Comparison of ENCODE assay signal across 10 mouse cellular contexts in genomic region chr12:79759180-79759902, GRCm38 (mm10).
A peak's percentile ranks its signal among the peaks of the same experiment; 100 is the strongest.
DNase-seq lines count a peak whose midpoint lies in the region; ATAC-seq and TF ChIP-seq lines count a peak whose summit lies in the region.
"Had no signal": no experiment of that assay in that cellular context is flagged by ENCODE, and none has a peak within 500 bp of the region (broad histone marks: within the 10 kb centered on the region; RNA-seq: fewer than 3 reads in every experiment).

No protein-coding gene starts in this region.

- intact Hi-C loops in left cerebral cortex, postnatal 25 days (cut with DNase I): no loop called here

- whole genome bisulfite sequencing in hindbrain, postnatal 0 days: 76% methylated on average over 8 of the region's 8 CpGs
- 70% methylated on average over 8 of the region's 8 CpGs for WGBS in hindbrain, embryonic 12.5 days
- WGBS in liver, embryonic 14.5 days (ENCODE audit: insufficient replicate concordance): 58% methylated on average over 8 of the region's 8 CpGs

- no peak overlapping the region for H3K4me2 ChIP-seq in hindbrain, postnatal 0 days (ENCODE audit: low read depth, low read length)
- no peak overlapping the region for H3K4me2 ChIP-seq in hindbrain, embryonic 12.5 days (replicated peaks)
- no peak overlapping the region for H3K4me2 ChIP-seq in liver, embryonic 14.5 days (ENCODE audit: low read depth)

- no peaks in the 10 kb centered on the region for H3K27me3 ChIP-seq in hindbrain, postnatal 0 days (ENCODE audit: insufficient read depth, low read length)
- H3K27me3 ChIP-seq in hindbrain, embryonic 12.5 days: no peaks in the 10 kb centered on the region
- no peaks in the 10 kb centered on the region for H3K27me3 ChIP-seq in ES-Bruce4 (ENCODE audit: control insufficient read depth, insufficient read depth, low read length, poor library complexity, severe bottlenecking)
- no peaks in the 10 kb centered on the region for H3K27me3 ChIP-seq in liver, embryonic 14.5 days (ENCODE audit: control insufficient read depth, insufficient read depth, low read length)

- no peaks in the 10 kb centered on the region for H3K4me1 ChIP-seq in hindbrain, postnatal 0 days (ENCODE audit: insufficient read depth, low read length)
- H3K4me1 ChIP-seq in hindbrain, embryonic 12.5 days: peaks cover 13% of the 10 kb centered on the region; the same call in 1 of the 2 replicates
- H3K4me1 ChIP-seq in ES-Bruce4 (ENCODE audit: control insufficient read depth, insufficient read depth, low read length): no peaks in the 10 kb centered on the region
- peaks cover 44% of the 10 kb centered on the region for H3K4me1 ChIP-seq in bone marrow macrophage, adult 2 months (ENCODE audit: control insufficient read depth, insufficient read depth, low read length)
- H3K4me1 ChIP-seq in liver, embryonic 14.5 days (replicated peaks; ENCODE audit: control insufficient read depth in 2 of 2, insufficient read depth in 2 of 2, low read length in 1 of 2): peaks cover 11 to 31% of the 10 kb centered on the region in 2 experiments

- no peak for TF ChIP-seq POLR2A in ES-Bruce4 (IDR thresholded peaks at IDR 0.05; ENCODE audit: insufficient read depth, low read length)
- no peak for TF ChIP-seq POLR2A in bone marrow macrophage, adult 2 months (IDR thresholded peaks at IDR 0.05; ENCODE audit: borderline replicate concordance, low read depth, low read length)

- TF ChIP-seq EP300 in ES-Bruce4 (IDR thresholded peaks at IDR 0.05; ENCODE audit: insufficient read depth, low read depth, low read length): no peak
- TF ChIP-seq EP300 in liver, embryonic 14.5 days (IDR thresholded peaks at IDR 0.05; ENCODE audit: low read depth): no peak

- H3K27ac ChIP-seq in hindbrain, postnatal 0 days: no peak overlapping the region; the same call in 1 of the 2 replicates
- H3K27ac ChIP-seq in hindbrain, embryonic 12.5 days: no peak overlapping the region
- no peak overlapping the region for H3K27ac ChIP-seq in ES-Bruce4 (ENCODE audit: insufficient read depth, low read length)
- H3K27ac ChIP-seq in bone marrow macrophage, adult 2 months (ENCODE audit: insufficient read depth, low read depth, low read length): peak overlapping the region; percentile 67
- no peak overlapping the region for H3K27ac ChIP-seq in liver, embryonic 14.5 days

- no peaks in the 10 kb centered on the region for H3K36me3 ChIP-seq in hindbrain, postnatal 0 days (ENCODE audit: insufficient read depth, low read length)
- H3K36me3 ChIP-seq in hindbrain, embryonic 12.5 days: no peaks in the 10 kb centered on the region
- H3K36me3 ChIP-seq in ES-Bruce4 (ENCODE audit: control insufficient read depth, insufficient read depth, low read length, poor library complexity, severe bottlenecking): no peaks in the 10 kb centered on the region
- no peaks in the 10 kb centered on the region for H3K36me3 ChIP-seq in liver, embryonic 14.5 days (replicated peaks; ENCODE audit: control insufficient read depth, insufficient read depth, low read depth)

- no peak for ATAC-seq in hindbrain, postnatal 0 days
- ATAC-seq in hindbrain, embryonic 12.5 days (ENCODE audit: low FRiP score): no peak
- ATAC-seq in liver, embryonic 14.5 days (ENCODE audit: insufficient read depth): no peak
- no peak for ATAC-seq in cerebellum, adult (ENCODE audit: insufficient number of reproducible peaks, low FRiP score, low TSS enrichment)
- ATAC-seq: intestine, embryonic 16.5 days had no signal

- TF ChIP-seq CTCF in hindbrain, postnatal 0 days (IDR thresholded peaks at IDR 0.05; ENCODE audit: low read depth): peak; percentile 15; the same call in 1 of the 2 replicates
- TF ChIP-seq CTCF in ES-Bruce4 (IDR thresholded peaks at IDR 0.05; ENCODE audit: low read depth, low read length): peak; percentile 22
- no peak for TF ChIP-seq CTCF in bone marrow macrophage, adult 2 months (IDR thresholded peaks at IDR 0.05; ENCODE audit: low read depth, low read length)
- 0 out of 2 replicates have a peak, but pooled peaks have one; percentile 22 for TF ChIP-seq CTCF in liver, embryonic 14.5 days (IDR thresholded peaks at IDR 0.05; ENCODE audit: low read depth)

- H3K9ac ChIP-seq in hindbrain, postnatal 0 days (replicated peaks; ENCODE audit: low read length): no peak overlapping the region
- no peak overlapping the region for H3K9ac ChIP-seq in hindbrain, embryonic 12.5 days
- H3K9ac ChIP-seq in ES-Bruce4 (ENCODE audit: low read depth, poor library complexity, severe bottlenecking): no peak overlapping the region
- no peak overlapping the region for H3K9ac ChIP-seq in liver, embryonic 14.5 days (replicated peaks)

- no peaks in the 10 kb centered on the region for H3K9me3 ChIP-seq in hindbrain, postnatal 0 days (ENCODE audit: low read length)
- no peaks in the 10 kb centered on the region for H3K9me3 ChIP-seq in hindbrain, embryonic 12.5 days (replicated peaks)
- no peaks in the 10 kb centered on the region for H3K9me3 ChIP-seq in ES-Bruce4 (replicated peaks; ENCODE audit: control insufficient read depth, insufficient read depth, low read length, poor library complexity, severe bottlenecking)
- no peaks in the 10 kb centered on the region for H3K9me3 ChIP-seq in liver, embryonic 14.5 days (ENCODE audit: control insufficient read depth, low read length)

- DNase-seq in hindbrain, postnatal 0 days (ENCODE audit: low spot score): no peak
- DNase-seq in liver, embryonic 14.5 days (ENCODE audit: low read depth in 3 of 3, low spot score in 3 of 3): no peak
- no peak for DNase-seq in left cerebral cortex, postnatal 25 days (ENCODE audit: low spot score in 2 of 2)
- DNase-seq: cerebellum, postnatal 10 days; lung, postnatal 36 days had no signal

- no peak overlapping the region for H3K4me3 ChIP-seq in hindbrain, postnatal 0 days (ENCODE audit: low read length)
- no peak overlapping the region for H3K4me3 ChIP-seq in hindbrain, embryonic 12.5 days
- H3K4me3 ChIP-seq in ES-Bruce4 (ENCODE audit: low read depth, low read length): no peak overlapping the region
- no peak overlapping the region for H3K4me3 ChIP-seq in bone marrow macrophage, adult 2 months (ENCODE audit: insufficient read depth, low read length)
- no peak overlapping the region for H3K4me3 ChIP-seq in liver, embryonic 14.5 days (ENCODE audit: insufficient read depth in 1 of 2, low read depth in 2 of 2, low read length in 2 of 2)
